Mouse (Mus musculus): Measurements from ENCODE around the gene Phactr2.

DNA sequence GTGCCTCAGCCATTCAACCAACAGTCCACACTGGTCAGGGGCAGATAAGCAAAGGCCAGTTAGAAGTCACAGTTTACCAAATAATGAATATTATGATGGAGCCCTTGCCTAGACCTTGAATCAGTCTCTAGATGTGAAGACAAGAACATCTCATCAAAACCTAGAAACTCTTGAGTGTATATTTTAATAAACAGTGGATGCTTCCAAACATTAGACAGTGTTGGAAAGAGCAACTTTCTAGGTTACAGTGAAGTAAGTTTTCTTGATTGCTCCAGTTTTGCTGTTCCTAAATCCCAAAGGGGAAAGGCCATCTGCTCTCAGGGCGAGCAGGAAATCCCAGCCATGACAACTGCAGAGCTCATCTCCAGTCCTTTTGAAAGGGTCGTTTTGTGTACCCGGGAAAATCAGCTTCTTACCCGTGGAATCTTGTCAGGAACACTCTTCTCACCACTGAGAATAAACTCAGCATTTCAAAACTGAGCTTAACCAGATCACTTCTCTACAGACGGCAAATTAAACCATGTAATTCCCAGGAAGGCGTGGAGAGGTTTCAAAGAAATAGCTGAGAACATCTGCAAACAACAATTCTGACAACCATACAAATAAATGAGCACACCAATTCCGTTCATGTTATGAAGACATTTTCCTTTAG lies 296.1 kb downstream of the Phactr2 start, which contains the start of gene Zc2hc1b:
- TF ChIP-seq EP300 (IDR thresholded peaks at IDR 0.05), result no peak
- no peak for TF ChIP-seq CTCF (IDR thresholded peaks at IDR 0.05)

Measured in lung, postnatal 0 days (tissue).